Mouse (Mus musculus) cortical plate, adult 2 months (tissue): ENCODE results near the gene Stc2.

Experiments used
- CTCF ChIP-seq: fragments of 200-500 bp; IDR thresholded peaks from 2 replicates; pipeline ENCODE4 v1.5.1; 2011; ENCODE audit warnings: mild to moderate bottlenecking, control low read depth, low read length; ENCODE audit not compliant: insufficient read depth; ENCODE audit errors: extremely low read depth
- POLR2A ChIP-seq: fragments of 200-500 bp; IDR thresholded peaks from 2 replicates; pipeline ENCODE4 v1.6.1; 2011; ENCODE audit warnings: mild to moderate bottlenecking, low read length, control low read depth; ENCODE audit not compliant: insufficient read depth; ENCODE audit errors: extremely low read depth

DNA sequence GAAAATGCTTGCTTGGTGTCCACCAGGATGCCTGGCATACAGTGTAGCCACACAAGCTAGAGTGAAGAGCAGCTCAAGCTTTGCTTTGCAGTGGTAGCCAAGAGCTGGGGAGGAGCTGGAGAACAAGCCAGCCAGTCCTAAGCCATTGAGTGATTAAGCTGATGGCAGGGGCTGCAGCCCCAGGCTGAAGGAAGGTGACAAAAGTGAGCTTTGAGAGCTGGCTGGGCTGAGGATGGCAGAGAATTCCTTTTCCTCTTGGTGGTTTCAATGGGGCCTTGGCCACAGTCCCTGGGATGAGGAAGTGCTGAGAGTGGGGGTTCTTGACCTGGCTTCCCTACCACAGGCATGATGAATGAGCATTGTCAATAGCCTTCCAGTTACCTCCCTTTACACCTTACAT, 13.0 kb downstream of the Stc2 start:
- TF ChIP-seq CTCF, result no peak
- no peak for TF ChIP-seq POLR2A
